Mouse (Mus musculus) left cerebral cortex, postnatal 36 days (tissue): ENCODE measurements around the gene Plekha8. TPM values are rescaled to one million over a fixed set of nuclear protein-coding genes. Genes with fewer than 3 reads are reported as not detected.

ENCODE experiments used
- DNase-seq, 2 experiments: peaks; one replicate each; pipeline ENCODE4 v3.0.0; 2021 to 2022; ENCODE audit warnings: low spot score in 2 of 2, mixed read lengths in 1 of 2
- intact Hi-C: fragments of 180-260 bp; cut with DNase I; formaldehyde crosslinking; loops from one replicate; pipeline ENCODE4 v1.15.1; 2025
- total RNA-seq, 2 experiments: library from RNA; stranded (reverse); gene quantifications; 2 replicates each; pipeline ENCODE4 v1.2.3; 2021

Gene Plekha8
- total RNA-seq, 2 experiments from 2014 or later: 12.3 to 12.6 TPM

DNA sequence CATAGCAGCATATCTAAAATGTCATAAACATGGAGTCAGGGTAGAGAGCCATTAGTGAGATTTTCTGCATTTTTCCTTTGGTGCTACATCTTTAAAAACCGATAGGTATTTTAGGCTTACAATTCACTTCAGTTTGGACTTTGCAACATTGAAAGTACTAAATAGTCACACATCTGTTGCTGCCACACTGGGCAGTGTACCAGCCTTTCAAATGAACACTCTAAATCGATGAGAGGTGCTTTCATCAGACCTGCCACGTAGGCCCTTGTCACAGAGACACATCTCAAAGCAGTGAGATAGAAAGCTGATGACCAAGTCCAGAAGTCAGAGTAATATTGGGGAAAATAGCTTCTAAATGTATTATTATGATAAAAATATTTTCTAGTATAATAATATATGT, 33.5 kb downstream of the Plekha8 start:
- intact Hi-C loops: no loop called here
- no peak for DNase-seq

DNA sequence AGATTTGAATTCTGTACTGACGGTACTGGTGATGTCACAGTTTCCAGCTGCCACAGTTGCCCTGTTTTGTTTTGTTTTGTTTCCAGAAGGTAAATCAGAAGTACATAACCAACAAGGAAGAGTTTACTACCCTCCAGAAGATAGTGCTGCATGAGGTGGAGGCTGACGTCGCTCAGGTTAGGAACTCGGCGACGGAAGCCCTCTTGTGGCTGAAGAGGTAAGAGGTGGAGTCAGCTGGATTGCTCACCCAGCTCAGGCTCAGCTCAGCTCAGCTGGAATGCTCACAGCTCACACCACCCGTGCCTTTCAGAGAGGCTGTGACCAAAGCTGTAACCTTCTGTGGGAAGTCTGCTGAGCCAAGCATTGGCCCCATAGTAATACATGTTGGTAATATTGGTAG, 34.8 kb downstream of the Plekha8 start:
- no peak for DNase-seq
- intact Hi-C loops: no loop called here

DNA sequence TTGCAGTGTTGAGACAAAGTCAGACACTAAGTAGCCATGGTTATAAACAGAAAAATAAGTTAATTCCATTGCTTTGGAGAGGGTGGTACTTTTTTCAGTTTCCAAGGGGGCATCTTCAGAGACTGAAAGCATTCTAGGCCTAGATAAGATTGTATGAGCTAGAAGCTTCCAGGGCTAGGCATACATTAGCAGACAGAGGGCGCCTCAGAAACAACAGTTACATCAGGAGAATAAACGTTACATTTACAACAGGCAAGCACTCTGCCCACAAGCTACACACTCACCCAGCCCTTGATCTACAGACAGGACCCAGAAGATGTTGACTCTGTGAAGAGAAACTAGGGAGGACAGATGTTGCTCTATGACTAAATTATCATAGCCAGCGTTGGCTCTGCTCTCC, 36.6 kb downstream of the Plekha8 start:
- DNase-seq: no peak
- intact Hi-C loops: no loop called here

- no peak for DNase-seq
- intact Hi-C loops: no loop called here
Observed at GRCm38 (mm10) chr6:54639877-54640276, 45.0 kb downstream of the Plekha8 start.

DNA sequence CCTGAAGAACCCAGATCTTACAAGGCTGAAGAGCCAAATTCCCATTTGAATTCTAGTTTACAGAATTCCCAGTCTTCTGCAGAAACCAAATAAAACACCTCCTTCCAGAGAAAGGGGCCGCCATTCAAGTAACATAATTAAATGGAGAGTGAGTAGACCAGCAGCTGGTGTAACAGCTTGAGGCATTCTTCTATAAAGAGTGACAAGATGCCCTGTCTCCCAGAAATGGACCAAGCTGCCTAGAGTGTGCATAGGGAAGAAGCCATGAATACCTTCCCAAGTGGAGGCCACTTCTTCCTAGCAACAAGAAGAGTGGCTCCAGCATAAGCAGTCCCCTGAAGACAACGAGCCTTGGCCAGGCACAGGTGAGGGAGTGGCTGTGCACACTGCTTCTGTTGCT, 47.0 kb downstream of the Plekha8 start:
- intact Hi-C loops: no loop called here
- DNase-seq: peak; percentile 14 to 37

DNA sequence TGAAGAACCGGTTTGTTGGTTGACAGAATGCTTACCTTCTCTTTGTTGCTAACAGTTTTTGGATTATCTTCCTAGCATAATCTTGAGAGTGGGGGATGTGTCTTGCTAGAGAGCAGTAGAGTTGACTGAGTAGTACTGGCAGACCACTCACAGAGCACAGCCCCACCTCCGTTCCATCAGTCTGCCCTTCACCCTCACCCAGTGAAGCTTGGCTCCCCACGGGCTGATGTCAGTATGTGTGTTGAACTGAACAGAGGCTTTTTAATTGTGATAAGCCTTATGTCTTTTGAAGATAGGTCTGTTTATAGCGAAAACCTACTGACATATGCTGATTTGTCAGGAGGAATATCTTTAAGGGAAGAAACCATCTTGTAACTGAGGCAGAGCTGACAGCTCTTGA, 48.3 kb downstream of the Plekha8 start:
- intact Hi-C loops: no loop called here
- DNase-seq: no peak

GRCm38 (mm10) chr6:54655471-54656095, 60.7 kb downstream of the Plekha8 start:
- intact Hi-C loops: no loop called here
- no peak for DNase-seq

GRCm38 (mm10) chr6:54657861-54658260, 63.0 kb downstream of the Plekha8 start:
- DNase-seq: no peak
- intact Hi-C loops: no loop called here

- no peak for DNase-seq
- intact Hi-C loops: no loop called here
Observed at GRCm38 (mm10) chr6:54669868-54670267, 75.0 kb downstream of the Plekha8 start.

DNA sequence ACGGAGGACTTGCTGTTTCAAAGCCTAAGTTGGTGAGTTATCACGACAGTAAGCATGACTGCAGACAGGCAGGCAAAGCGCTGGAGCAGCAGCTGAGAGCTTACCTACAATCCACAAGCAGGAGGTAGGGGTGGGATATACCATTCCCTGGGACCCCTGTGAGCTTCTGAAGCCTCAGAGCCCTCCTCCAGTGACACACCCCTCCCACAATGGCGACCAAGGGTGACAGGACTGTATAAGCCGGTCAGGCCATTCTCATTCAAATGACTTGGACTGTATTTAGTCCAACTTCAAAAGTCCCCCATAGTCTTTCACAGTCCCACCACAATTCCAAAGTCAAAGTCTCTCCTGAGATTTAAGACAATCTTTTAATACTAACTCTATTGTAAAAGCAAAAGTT, 78.0 kb downstream of the Plekha8 start:
- DNase-seq: no peak
- intact Hi-C loops: no loop called here

GRCm38 (mm10) chr6:54679686-54680085, 84.8 kb downstream of the Plekha8 start:
- DNase-seq: no peak
- intact Hi-C loops: loop anchor here (2.0 kb wide), 1 partner anchor 85 kb away; the partner anchor contains the start of gene Plekha8

- peak; percentile 96 to 98 for DNase-seq
- intact Hi-C loops: loop anchor here (2.0 kb wide), 1 partner anchor 86 kb away; the partner anchor contains the start of gene Plekha8
Observed at GRCm38 (mm10) chr6:54680891-54681745, 86.2 kb downstream of the Plekha8 start, which contains the start of gene Mturn. Gene Mturn, plus strand, starts transcription at chr6:54681624.

GRCm38 (mm10) chr6:54681746-54682428, 87.0 kb downstream of the Plekha8 start:
- intact Hi-C loops: loop anchor here (2.0 kb wide), 1 partner anchor 87 kb away; the partner anchor contains the start of gene Plekha8
- DNase-seq: peak; percentile 34 to 35

GRCm38 (mm10) chr6:54684085-54684484, 89.2 kb downstream of the Plekha8 start:
- no peak for DNase-seq
- intact Hi-C loops: no loop called here

DNA sequence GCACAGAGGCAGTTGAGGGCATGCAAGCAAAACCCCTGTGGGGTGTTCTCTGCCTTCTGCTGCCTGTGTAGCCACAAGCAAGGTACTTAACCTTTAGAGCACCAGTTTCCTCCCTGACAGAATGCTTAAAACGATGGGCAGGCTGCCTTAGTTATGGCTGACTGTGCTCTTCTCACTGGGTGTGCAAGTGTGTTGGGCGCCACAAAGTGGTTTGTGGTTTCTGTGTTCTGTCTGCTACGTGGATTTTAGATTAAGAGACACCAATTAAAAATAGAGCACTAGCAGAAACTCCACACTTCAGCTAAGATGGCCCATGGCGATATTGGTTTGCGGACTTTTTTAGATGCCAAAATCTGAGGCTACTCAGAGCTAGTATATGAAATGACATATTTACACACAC, 90.2 kb downstream of the Plekha8 start:
- intact Hi-C loops: no loop called here

GRCm38 (mm10) chr6:54685716-54686395, 90.9 kb downstream of the Plekha8 start:
- no peak for DNase-seq
- intact Hi-C loops: no loop called here

More for the DNA sequence above, 90.2 kb downstream of the Plekha8 start:
- DNase-seq: no peak

DNA sequence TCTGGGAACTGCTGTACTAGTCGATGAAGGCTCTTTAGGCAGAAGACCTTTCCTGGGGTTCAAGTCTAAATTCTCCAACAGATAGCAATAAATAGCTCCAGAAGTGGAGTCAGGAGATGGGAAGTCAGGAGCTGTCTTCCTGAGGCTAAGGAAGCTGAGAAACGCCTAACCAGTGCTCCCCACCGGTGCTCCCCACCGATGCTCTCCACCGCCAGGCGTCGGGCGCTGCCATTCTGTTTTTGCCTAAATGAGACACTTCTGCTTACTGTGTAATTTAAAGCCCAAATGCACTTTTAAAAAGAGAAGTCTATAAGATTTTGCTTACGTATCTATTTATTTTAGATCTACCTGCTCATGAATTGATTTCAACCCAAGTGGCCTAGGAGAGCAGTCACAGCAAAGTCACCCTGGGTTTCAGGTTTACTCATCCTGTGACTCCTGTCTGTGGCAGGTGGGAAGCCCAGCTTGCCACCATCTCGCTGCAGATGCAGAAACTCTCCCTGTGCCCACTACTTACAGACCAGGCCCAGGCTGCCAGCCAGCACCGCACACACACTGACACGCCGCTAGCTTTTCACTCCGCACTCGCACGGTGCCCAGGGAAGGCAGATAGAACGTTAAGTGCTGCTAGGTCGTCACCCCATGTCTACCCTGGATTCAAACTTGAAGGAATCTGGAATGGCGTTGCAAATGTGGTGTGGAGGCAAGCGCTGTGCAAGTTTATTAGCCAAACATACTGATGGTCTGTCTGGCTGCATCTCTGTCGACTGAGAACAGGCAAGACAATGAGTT, 92.2 kb downstream of the Plekha8 start:
- intact Hi-C loops: no loop called here
- DNase-seq: no peak

DNA sequence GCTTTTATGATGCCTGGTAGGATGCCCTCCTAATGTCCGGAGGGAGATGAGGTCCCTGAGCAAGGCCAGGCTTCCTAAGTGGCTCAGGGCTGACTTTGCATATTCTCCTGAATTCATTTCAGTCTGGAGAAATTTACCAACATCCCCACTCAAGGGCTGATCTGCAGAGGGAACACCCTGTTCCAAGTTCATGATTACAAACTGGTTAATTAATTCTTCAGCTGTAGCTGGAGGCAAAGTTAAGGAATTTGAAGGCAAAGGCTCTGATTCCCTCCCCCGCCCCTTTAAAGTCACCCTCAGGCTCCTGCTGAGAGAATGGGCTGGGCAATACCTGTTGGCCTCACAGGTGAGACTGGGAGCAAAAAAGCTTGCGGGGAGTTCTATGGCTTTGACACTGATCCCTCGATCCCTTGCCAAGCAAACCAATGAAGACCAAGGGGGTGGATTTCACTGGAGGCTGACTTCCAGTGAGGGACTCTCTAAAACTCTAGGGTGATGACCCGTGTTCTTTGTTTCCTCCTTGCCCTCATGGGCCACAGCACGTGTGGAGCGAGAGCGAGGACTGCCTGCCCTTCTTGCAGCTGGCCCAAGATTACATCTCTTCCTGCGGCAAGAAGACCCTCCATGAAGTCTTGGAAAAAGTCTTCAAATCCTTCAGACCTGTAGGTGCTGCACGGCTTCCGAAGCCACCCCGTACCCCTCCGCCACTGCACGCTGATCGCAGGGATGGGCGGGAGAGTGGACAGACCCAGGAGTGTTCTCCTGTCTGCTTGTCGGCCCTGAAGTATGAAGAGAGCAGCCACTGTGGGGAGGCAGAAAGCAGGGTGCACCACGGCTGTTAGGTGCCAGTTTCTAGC, 93.8 kb downstream of the Plekha8 start:
- DNase-seq: no peak
- intact Hi-C loops: no loop called here
